Mouse (Mus musculus) brain, embryonic 14.5 days (tissue): ENCODE data around the gene Gulp1. TPM values are rescaled to one million over a fixed set of nuclear protein-coding genes. Genes with fewer than 3 reads are reported as not detected.
A peak's percentile ranks its signal among the peaks of the same experiment; 100 is the strongest.

ENCODE experiments used
- DNase-seq: peaks from one replicate; pipeline ENCODE4 v3.0.0-alpha.2; 2011; ENCODE audit warnings: low read depth
- CTCF ChIP-seq: fragments of 200-500 bp; IDR thresholded peaks from 2 replicates; pipeline ENCODE4 v1.5.1; 2012; ENCODE audit warnings: inconsistent platforms, mild to moderate bottlenecking, moderate library complexity, borderline replicate concordance; ENCODE audit not compliant: insufficient read depth, insufficient read length; ENCODE audit errors: extremely low read depth
- POLR2A ChIP-seq: fragments of 200-500 bp; IDR thresholded peaks from 2 replicates; pipeline ENCODE4 v1.6.1; 2012; ENCODE audit warnings: mild to moderate bottlenecking, inconsistent platforms, borderline replicate concordance; ENCODE audit not compliant: poor library complexity, insufficient read depth, insufficient read length, severe bottlenecking; ENCODE audit errors: extremely low read depth
- polyA plus RNA-seq: library from polyadenylated mRNA; depleted of rRNA; stranded (reverse); fragments of >200 nt; gene quantifications from 2 replicates; pipeline ENCODE4 v1.2.3, GENCODE M21; 2012

Gene Gulp1
- polyA plus RNA-seq, 1 experiment: 6.7 TPM

DNA sequence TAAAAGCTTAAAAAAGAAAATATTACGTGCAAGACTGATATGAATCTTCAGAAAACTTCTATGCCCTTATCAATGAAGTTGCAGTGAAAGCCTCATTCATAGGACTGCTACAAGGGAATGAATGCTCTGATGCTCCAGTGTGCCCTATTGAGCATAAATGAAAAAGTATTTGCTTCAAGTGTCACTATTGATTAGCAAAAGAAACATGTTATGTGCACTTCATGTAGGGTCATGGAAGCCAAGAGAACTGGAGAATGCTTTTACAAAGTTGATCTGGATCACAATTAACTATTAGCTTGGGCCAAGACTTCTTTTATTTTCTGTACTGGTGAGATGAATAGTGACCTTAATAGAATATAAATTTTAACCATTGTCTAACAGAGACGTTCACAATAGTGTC, 47.0 kb downstream of the Gulp1 start:
- TF ChIP-seq POLR2A: no peak
- TF ChIP-seq CTCF: no peak
- no peak for DNase-seq

DNA sequence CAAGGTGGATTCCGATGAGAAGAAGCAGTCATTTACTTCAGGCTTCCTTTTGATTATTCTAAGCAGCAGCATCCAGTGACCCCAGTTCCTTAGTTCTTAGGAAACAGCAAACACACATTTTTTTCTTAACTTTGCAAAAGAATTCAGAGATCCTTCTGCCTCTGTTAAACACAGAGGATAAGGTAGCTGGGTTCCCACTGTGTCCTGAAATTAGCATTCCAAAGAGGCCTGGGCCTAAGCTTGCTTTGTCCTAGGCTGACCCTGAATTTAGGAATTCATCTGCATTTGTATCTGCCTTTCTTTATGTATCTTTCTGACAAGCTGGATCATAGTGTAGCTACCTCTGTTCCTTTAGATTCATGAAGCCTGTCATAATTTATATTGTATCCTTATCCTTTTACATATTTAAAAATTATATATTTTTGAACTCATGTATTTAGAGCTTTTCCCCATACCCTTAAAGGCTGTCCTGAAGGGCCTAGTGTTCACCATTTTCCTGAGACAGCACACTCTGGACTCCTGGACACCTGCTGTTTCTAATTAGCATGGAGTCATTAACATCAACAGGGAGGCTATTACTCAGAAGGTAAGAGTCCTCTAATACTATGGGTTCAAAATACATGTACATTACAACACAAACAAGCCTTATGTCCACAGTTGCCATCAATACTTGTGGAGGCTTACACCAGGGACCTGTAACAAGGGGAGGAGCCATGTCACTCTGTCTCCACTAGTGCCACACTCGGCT, 62.2 kb downstream of the Gulp1 start:
- DNase-seq: no peak

DNA sequence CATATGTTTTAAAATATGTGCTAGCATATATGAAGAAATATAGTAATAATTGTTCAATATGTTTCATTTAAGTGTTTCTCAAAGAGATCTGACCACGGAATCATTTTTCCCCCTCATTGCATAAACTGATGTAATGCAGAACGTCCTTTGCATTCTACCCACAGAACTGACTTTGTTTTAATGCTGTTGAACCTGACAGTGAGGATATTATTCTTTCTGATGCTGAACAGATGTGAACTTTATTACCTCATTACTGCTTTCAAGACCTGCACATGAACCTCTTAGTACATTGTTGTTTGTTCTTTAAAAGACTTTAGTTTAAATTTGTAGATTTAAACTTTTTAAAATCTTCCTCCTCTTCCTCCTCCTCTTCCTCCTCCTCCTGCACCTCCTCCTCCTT, 67.4 kb downstream of the Gulp1 start:
- no peak for DNase-seq
- TF ChIP-seq CTCF: no peak
- TF ChIP-seq POLR2A: no peak

More for the DNA sequence above, 62.2 kb downstream of the Gulp1 start:
- no peak for TF ChIP-seq POLR2A
- no peak for TF ChIP-seq CTCF

DNA sequence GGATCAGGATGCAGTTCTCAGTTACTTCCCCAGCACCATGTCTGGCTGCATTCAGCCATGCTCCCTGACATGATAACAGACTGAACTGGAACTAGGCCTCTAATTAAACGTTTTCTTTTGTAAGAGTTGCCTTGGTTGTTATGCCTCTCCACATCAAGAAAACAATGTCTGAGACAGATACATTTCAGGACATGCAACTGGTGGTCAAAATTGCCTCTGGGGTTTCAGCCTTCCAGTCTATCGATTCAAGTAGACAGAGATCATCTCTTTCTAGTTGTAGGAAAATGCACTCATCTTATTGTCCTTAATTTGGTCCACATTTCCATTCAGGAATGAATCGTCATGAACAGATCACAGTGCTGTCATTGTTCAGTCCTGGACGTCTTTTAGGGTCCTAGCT, 83.2 kb downstream of the Gulp1 start:
- no peak for DNase-seq
- TF ChIP-seq POLR2A (no peak), CTCF (no peak)

DNA sequence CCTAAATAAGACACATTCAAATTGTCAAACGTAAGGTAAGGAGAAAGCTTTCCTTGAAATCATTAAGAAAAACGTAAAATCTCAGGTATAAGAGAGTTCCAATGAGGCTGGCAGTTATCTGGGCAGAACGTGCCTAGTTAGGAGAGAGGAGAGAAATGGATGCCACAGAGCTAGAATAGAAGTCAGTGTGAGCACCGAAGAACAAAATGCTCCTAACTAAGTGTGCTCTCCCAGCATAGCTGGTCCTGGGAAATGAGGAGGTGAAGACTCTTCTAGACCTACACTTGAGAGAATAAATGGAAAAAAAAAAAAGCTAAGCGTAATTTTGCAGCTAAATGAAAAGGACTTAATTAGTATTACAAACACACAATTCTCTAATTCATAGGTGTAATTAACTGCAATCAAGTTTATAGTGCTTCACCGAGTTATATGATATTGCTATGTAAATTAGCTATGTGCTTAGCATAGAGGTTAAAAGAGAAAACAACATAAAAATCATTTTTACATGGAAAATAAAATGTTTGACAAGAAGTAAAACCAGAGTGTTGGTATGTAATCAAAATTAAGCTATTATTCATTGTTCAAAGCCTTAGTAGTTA, 94.5 kb downstream of the Gulp1 start:
- TF ChIP-seq CTCF (no peak), POLR2A (no peak)
- peak; percentile 37 for DNase-seq

DNA sequence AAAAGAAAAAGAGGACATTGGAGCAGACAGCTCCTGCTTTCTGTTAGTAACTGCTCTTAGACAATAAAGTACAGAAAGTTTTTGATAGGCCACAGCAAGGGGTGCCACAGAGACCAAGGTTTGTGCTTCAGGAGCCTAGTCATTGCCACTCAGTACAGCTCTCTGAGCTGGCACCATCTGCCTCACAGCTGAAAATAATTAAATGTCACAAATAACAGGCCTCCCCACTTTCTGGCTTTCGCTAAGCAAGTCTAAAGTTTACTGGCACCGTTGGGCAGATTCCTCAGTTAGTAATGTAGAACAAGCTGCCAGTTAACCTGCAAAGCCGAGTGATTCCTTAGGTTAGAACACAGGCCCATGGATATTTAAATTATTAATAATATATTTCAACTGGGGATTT, 127.7 kb downstream of the Gulp1 start:
- TF ChIP-seq POLR2A (no peak), CTCF (no peak)
- peak; percentile 35 for DNase-seq

DNA sequence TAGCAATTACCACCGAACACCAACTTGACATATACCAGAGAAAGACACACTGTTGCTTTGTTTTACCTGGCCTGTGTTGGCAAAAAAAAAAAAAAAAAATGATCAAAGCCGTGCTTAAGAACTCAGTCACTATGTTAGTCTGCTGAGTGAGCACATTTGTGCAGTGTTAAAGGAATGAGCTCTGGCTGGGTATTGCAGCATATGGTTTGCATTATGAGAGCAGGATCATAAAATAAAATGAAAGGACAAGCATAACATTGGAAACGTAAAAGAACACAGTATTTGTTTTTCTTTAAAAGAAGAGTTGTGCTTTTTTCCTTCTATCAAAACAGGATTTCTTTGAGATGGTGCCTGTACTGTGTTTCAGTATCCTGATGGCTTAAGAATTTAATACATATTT, 128.1 kb downstream of the Gulp1 start:
- no peak for TF ChIP-seq POLR2A
- no peak for TF ChIP-seq CTCF
- DNase-seq: peak; percentile 29

DNA sequence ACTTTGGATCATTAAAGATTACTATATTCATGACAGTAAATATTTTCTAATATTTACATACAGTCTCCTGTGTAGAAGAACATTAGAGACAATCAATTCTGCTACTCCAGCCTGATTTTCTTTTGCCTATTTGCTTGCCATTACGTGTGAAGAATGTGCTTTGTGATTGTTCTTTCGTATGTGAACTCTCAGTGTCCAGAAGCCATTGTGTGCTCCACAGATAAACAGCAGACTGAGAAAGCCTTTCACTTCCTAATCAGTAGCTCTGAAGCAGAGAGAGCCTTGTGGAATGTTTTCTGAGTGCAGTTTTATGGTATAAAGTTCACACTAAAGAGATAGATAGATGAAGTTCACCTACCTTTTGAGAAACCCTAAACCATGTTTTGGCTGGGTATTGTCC, 131.2 kb downstream of the Gulp1 start:
- DNase-seq: peak; percentile 6
- TF ChIP-seq POLR2A: no peak
- TF ChIP-seq CTCF: no peak

DNA sequence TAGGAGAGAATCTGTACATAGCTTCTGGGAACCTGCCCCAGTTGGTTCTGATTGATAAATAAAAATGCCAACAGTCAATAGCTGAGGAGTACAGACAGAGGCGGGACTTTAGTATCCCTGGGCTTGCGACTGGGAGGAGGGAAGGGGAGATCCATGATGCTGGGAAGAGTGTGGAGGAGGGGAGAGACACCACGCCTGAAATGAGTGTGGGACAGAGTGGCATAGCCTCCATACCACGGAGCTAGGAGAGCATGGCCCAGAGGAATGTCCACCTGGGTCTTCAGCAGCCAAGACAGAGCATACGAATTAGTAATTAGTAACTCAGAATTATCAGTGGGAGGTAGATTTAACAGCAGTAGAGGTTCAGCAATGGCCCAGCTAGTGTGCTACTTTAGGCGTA, 132.4 kb downstream of the Gulp1 start:
- TF ChIP-seq CTCF (no peak), POLR2A (no peak)
- DNase-seq: no peak

DNA sequence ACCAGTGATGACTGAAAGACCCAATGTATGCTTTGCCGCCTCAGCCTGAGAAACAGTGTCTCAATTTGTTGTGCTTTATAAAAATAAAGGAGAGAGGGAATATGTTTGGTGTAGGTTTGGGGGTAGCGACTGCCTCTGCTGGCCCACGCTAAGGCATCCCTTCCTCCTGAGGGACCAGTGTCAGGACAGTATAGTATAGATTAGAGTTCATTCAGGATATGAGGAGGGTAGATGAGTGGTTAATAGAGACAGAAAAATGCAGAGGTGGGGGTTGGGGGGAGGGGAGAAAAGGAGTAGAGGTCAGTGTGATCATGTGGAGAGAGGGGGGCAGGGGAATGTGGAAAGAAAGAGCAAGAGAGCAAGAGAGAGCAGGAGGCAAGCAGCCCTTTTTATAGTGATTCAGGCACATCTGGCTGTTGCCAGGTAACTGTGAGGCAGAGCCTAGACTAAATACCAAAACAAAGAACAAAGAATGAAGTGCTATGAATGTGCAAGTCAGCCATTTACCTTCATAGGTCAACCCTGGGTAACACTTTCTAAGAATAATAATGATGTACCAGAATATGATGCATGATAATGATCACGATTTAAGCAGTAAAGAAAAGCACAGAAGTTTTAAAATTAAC, 169.6 kb downstream of the Gulp1 start:
- TF ChIP-seq POLR2A (no peak), CTCF (no peak)
- peak; percentile 12 for DNase-seq

DNA sequence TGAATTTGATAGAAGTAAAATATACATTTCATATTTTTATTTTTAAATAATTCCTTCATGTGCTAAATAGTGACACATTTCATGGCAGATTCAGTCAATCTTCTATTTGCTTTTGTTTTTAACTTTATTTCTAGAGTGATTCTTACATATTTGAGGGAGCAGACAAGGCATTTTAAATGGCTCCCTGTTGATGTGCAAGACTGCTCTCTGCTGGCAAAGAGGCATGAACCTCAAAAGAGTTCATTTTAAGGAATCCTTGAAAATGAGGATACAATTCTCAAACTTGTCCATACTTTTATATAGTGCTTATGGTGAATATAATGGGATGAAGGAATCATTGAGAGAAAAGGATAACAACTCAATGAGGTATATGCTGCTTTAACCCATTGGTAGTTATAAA, 189.9 kb downstream of the Gulp1 start:
- TF ChIP-seq POLR2A (no peak), CTCF (peak; percentile 49; the same call in 1 of the 2 replicates)
- DNase-seq: peak; percentile 69
